Mouse (Mus musculus): ENCODE results near the gene Tial1. TPM values are rescaled to one million over a fixed set of nuclear protein-coding genes. Genes with fewer than 3 reads are reported as not detected.

The Tial1 gene
- polyA plus RNA-seq, 1 experiment from 2014 or later = 36.0 TPM

DNA sequence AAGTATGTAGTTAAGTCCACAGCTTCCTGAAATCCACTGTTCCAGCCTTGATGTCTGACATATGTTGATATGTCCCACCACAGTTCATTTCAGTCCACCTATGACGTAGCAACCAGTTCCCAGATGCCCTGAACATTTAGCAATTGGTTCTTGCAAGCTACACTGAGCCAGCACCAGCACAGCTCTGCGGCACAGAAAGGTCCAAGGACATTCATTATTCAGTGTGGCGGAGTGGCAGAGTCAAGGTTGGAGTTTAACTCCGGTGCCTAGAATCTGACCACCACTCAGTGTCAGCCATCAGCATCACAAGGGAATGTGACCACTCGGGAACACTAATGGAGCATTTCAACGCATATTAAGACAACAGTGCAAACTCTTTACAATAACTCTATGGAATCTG is 44.9 kb downstream of the Tial1 start:
- H3K27me3 ChIP-seq = peaks cover 83% of the 10 kb centered on the region
- no peaks in the 10 kb centered on the region for H3K9me3 ChIP-seq
- no peak overlapping the region for H3K4me2 ChIP-seq
- H3K9ac ChIP-seq (replicated peaks) = no peak overlapping the region
- no peak for ATAC-seq (ENCODE audit: insufficient number of reproducible peaks, insufficient read depth, low FRiP score, low TSS enrichment, low read depth)
- peak overlapping the region; percentile 70 for H3K4me3 ChIP-seq (replicated peaks)
- H3K27ac ChIP-seq = no peak overlapping the region
- H3K4me1 ChIP-seq (replicated peaks) = peaks cover 5% of the 10 kb centered on the region; the same call in 1 of the 2 replicates
- 69% methylated on average over 6 of the region's 6 CpGs for WGBS
- no peaks in the 10 kb centered on the region for H3K36me3 ChIP-seq

DNA sequence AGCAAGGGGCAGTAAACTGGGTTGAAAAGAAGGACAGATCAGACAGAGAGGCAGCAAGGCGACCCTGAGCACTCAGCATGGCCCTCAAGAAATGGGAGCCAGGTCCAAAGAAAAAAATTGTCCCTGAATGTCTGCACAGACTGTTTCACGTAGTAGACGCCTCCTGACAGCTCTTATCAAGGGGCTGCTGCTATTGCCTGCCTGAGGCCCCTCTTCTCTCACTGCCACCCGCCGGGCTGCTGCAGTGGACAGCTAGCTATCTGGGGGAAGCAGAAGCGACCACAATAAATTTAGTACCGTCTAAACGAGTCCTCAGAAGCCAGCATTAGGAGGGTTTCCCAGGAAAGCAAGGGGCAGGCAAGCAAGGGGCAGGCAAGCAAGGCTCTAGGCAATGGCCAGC is 47.1 kb downstream of the Tial1 start:
- no peak for ATAC-seq (ENCODE audit: insufficient number of reproducible peaks, insufficient read depth, low FRiP score, low TSS enrichment, low read depth)
- 25% methylated on average over 8 of the region's 8 CpGs for WGBS
- no peaks in the 10 kb centered on the region for H3K36me3 ChIP-seq
- H3K9me3 ChIP-seq = no peaks in the 10 kb centered on the region
- H3K9ac ChIP-seq (replicated peaks) = no peak overlapping the region
- H3K27me3 ChIP-seq = peaks cover 62% of the 10 kb centered on the region
- H3K4me3 ChIP-seq (replicated peaks) = no peak overlapping the region
- H3K27ac ChIP-seq = no peak overlapping the region
- H3K4me1 ChIP-seq (replicated peaks) = peaks cover 10% of the 10 kb centered on the region; the same call in 1 of the 2 replicates
- no peak overlapping the region for H3K4me2 ChIP-seq

- no peaks in the 10 kb centered on the region for H3K36me3 ChIP-seq
- no peak for ATAC-seq (ENCODE audit: insufficient number of reproducible peaks, insufficient read depth, low FRiP score, low TSS enrichment, low read depth)
- H3K27me3 ChIP-seq = peaks cover 40% of the 10 kb centered on the region
- H3K4me1 ChIP-seq (replicated peaks) = peaks cover 7% of the 10 kb centered on the region; the same call in 1 of the 2 replicates
- no peak overlapping the region for H3K27ac ChIP-seq
- no peaks in the 10 kb centered on the region for H3K9me3 ChIP-seq
- no peak overlapping the region for H3K4me3 ChIP-seq (replicated peaks)
- H3K4me2 ChIP-seq = no peak overlapping the region
- 71% methylated on average over 10 of the region's 10 CpGs for WGBS
- H3K9ac ChIP-seq (replicated peaks) = no peak overlapping the region
These were observed 49.3 kb downstream of the Tial1 start for GRCm38 (mm10) chr7:128412071-128412833.

DNA sequence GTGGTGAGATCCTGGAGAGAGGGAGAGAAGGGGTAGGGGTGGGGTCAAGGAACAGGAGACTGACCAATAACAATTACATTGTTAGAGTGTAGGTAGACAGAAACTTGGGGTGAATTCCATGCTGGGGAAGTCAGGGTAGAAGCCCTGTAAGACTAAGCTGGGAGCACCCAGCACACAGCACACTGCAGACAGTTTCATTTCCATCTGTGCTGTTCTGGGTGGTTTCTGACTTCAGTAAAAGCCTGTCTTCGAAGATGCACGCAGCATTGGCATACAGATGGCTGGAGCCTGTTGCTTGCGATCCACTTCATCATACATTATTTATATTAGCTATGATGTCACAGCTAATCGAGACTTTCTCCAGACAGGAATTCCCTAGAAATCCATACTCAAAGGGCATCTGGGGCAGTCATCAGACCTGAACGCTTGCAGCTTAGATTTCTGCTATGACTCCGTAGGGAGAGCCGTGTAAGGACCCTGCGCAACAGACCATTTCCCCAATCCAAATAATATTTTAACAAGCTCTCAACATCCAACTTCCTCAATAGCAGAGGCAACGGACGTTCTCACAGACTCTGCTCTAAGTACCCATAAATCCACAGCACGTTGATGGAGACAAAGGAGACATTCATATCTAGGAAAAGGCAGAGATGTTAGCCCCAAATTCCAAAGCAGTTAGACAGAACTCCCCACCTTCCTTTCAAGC is 50.7 kb downstream of the Tial1 start:
- H3K9ac ChIP-seq (replicated peaks) = no peak overlapping the region
- H3K4me3 ChIP-seq (replicated peaks) = no peak overlapping the region
- no peaks in the 10 kb centered on the region for H3K9me3 ChIP-seq
- H3K4me1 ChIP-seq (replicated peaks) = 0 out of 2 replicates have a peak, but pooled peaks cover 4% of the 10 kb centered on the region
- no peaks in the 10 kb centered on the region for H3K36me3 ChIP-seq
- ATAC-seq (ENCODE audit: insufficient number of reproducible peaks, insufficient read depth, low FRiP score, low TSS enrichment, low read depth) = no peak
- H3K4me2 ChIP-seq = no peak overlapping the region
- H3K27me3 ChIP-seq = peaks cover 27% of the 10 kb centered on the region
- H3K27ac ChIP-seq = no peak overlapping the region
- WGBS = 64% methylated on average over 11 of the region's 11 CpGs

DNA sequence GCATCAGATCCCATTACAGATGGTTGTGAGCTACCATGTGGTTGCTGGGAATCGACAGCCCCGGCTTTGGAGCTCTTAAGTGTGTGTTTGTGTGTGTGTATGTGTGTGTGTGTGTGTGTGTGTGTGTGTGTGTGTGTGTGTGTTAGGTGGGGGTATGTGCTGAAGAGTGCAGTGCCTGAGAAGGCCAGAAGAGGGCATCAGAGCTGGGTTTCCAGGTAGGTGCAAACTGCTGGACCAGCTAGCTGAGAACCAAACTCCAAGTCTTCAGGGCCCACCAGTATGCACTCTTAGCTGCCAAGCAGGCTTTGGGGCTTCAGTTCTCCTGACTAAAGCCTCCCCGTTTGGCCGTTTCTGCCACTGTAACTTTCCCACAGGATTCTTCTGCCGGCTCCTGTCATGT is 53.3 kb downstream of the Tial1 start:
- Histone ChIP-seq H3K9ac (replicated peaks) (no peak overlapping the region), H3K4me1 (replicated peaks) (0 out of 2 replicates have a peak, but pooled peaks cover 4% of the 10 kb centered on the region), H3K27ac (no peak overlapping the region), H3K36me3 (no peaks in the 10 kb centered on the region), H3K4me2 (no peak overlapping the region), H3K4me3 (replicated peaks) (no peak overlapping the region), H3K9me3 (no peaks in the 10 kb centered on the region), H3K27me3 (peaks cover 1% of the 10 kb centered on the region; the same call in 1 of the 2 replicates)
- ATAC-seq (ENCODE audit: insufficient number of reproducible peaks, insufficient read depth, low FRiP score, low TSS enrichment, low read depth) = no peak
- 97% methylated on average over 5 of the region's 5 CpGs for WGBS

DNA sequence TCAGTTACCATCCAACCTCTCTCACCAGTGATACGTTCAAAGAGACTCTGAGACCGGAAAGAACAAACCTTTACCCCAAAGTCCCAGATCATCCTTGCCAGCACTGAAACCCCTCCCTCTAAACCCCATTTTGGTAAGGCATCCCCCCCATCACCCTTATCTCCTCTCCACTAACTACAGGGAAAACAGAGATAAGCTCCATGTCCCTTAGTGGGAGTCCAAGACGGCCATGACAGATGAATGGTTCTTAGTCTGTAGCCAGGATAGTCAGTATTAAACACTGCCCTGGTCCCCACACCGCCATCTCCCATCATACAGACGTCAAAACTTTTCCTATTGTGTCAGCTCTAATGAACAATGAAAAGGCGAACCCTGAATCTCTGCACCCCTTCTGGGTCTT is 57.5 kb downstream of the Tial1 start:
- no peak for ATAC-seq (ENCODE audit: insufficient number of reproducible peaks, insufficient read depth, low FRiP score, low TSS enrichment, low read depth)
- Histone ChIP-seq H3K9me3 (no peaks in the 10 kb centered on the region; the same call in 1 of the 2 replicates), H3K36me3 (no peaks in the 10 kb centered on the region), H3K4me1 (replicated peaks) (no peaks in the 10 kb centered on the region), H3K27me3 (no peaks in the 10 kb centered on the region), H3K27ac (no peak overlapping the region), H3K4me2 (no peak overlapping the region), H3K9ac (replicated peaks) (no peak overlapping the region), H3K4me3 (replicated peaks) (no peak overlapping the region)
- WGBS = 89% methylated on average over 6 of the region's 6 CpGs

- H3K4me3 ChIP-seq (replicated peaks) = no peak overlapping the region
- no peaks in the 10 kb centered on the region for H3K36me3 ChIP-seq
- no peak overlapping the region for H3K4me2 ChIP-seq
- WGBS = 83% methylated on average over 6 of the region's 6 CpGs
- no peak for ATAC-seq (ENCODE audit: insufficient number of reproducible peaks, insufficient read depth, low FRiP score, low TSS enrichment, low read depth)
- H3K27ac ChIP-seq = no peak overlapping the region
- H3K9ac ChIP-seq (replicated peaks) = no peak overlapping the region
- H3K4me1 ChIP-seq (replicated peaks) = no peaks in the 10 kb centered on the region
- no peaks in the 10 kb centered on the region; the same call in 1 of the 2 replicates for H3K9me3 ChIP-seq
- H3K27me3 ChIP-seq = no peaks in the 10 kb centered on the region
These were observed 57.9 kb downstream of the Tial1 start for GRCm38 (mm10) chr7:128403586-128403985.

DNA sequence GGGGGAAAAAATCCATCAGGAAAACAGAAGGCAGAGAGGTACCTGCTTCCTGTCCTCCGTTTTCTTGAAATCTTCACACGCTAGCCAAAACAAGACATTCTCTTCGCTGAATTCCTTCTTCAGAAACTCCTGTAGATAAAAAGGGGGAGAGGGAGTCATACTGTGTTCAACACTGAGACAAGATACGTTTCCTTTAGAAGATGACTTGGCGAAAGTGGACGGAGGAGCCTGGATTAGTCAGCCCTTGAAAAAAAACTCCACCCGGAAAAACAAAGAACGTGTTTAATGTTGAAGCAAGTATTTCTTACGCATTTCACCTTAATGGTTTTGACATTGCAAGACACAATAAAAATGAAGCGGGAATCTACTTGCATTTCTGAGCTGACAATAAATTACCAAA is 58.4 kb downstream of the Tial1 start:
- Histone ChIP-seq H3K27me3 (no peaks in the 10 kb centered on the region), H3K9ac (replicated peaks) (no peak overlapping the region), H3K4me1 (replicated peaks) (no peaks in the 10 kb centered on the region), H3K27ac (no peak overlapping the region), H3K36me3 (no peaks in the 10 kb centered on the region), H3K9me3 (no peaks in the 10 kb centered on the region; the same call in 1 of the 2 replicates), H3K4me2 (no peak overlapping the region), H3K4me3 (replicated peaks) (no peak overlapping the region)
- no peak for ATAC-seq (ENCODE audit: insufficient number of reproducible peaks, insufficient read depth, low FRiP score, low TSS enrichment, low read depth)
- 82% methylated on average over 10 of the region's 10 CpGs for WGBS

DNA sequence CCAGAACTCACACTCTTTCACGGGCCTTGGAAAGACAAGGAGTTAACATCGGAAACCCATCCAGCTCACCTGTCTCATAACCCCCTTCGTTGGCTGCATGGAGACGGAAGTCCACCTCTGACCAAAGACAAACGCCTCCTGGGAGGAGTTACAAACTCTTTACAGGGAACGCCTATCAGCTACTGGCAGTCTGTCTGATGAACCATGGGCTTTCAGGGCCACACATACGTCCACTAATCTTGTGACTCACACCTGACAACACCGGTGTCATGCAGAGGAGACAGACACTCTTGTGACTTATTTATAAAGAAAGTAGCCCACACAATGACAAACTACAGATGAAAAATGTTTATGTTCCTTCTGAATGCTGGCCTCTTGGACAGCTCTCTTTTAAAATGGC is 58.9 kb downstream of the Tial1 start:
- Histone ChIP-seq H3K9me3 (no peaks in the 10 kb centered on the region; the same call in 1 of the 2 replicates), H3K27me3 (no peaks in the 10 kb centered on the region), H3K27ac (no peak overlapping the region), H3K4me2 (no peak overlapping the region), H3K4me3 (replicated peaks) (no peak overlapping the region), H3K4me1 (replicated peaks) (no peaks in the 10 kb centered on the region), H3K36me3 (no peaks in the 10 kb centered on the region), H3K9ac (replicated peaks) (no peak overlapping the region)
- WGBS = 87% methylated on average over 8 of the region's 8 CpGs
- no peak for ATAC-seq (ENCODE audit: insufficient number of reproducible peaks, insufficient read depth, low FRiP score, low TSS enrichment, low read depth)

GRCm38 (mm10) chr7:128398664-128399063 is 62.9 kb downstream of the Tial1 start:
- H3K4me3 ChIP-seq (replicated peaks) = no peak overlapping the region
- no peak overlapping the region for H3K4me2 ChIP-seq
- H3K9me3 ChIP-seq = no peaks in the 10 kb centered on the region; the same call in 1 of the 2 replicates
- 78% methylated on average over 4 of the region's 4 CpGs for WGBS
- ATAC-seq (ENCODE audit: insufficient number of reproducible peaks, insufficient read depth, low FRiP score, low TSS enrichment, low read depth) = no peak
- no peak overlapping the region for H3K27ac ChIP-seq
- H3K36me3 ChIP-seq = no peaks in the 10 kb centered on the region
- H3K4me1 ChIP-seq (replicated peaks) = no peaks in the 10 kb centered on the region
- no peak overlapping the region for H3K9ac ChIP-seq (replicated peaks)
- no peaks in the 10 kb centered on the region for H3K27me3 ChIP-seq

DNA sequence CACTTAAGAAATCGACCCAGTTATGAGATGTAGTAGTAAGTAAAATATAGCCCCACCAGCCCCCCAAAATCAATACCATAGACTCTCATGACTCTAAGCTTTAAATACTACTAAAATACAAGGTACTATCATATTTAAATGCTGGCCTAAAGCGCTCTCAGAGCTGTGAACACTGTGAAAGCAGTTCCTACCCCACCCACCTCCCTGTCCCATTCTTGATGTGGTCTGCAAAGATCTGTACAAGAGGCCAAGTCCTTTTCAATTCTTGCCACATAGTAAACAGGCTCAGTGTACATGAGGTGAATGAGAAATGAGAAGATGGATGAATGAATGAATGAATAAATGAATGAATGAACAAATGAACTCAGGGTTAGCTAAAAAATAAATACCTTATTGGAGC is 64.5 kb downstream of the Tial1 start:
- no peak for ATAC-seq (ENCODE audit: insufficient number of reproducible peaks, insufficient read depth, low FRiP score, low TSS enrichment, low read depth)
- no peaks in the 10 kb centered on the region for H3K36me3 ChIP-seq
- no peak overlapping the region for H3K27ac ChIP-seq
- no peak overlapping the region for H3K9ac ChIP-seq (replicated peaks)
- H3K27me3 ChIP-seq = no peaks in the 10 kb centered on the region
- peaks cover 9% of the 10 kb centered on the region for H3K4me1 ChIP-seq (replicated peaks)
- H3K9me3 ChIP-seq = no peaks in the 10 kb centered on the region; the same call in 1 of the 2 replicates
- no peak overlapping the region for H3K4me2 ChIP-seq
- WGBS = 78% methylated on average over 2 of the region's 2 CpGs
- H3K4me3 ChIP-seq (replicated peaks) = no peak overlapping the region
